Mouse (Mus musculus) C2C12 (cell line): ENCODE results near the gene Nrd1.

Experiments used
- CTCF ChIP-seq: IDR thresholded peaks from one replicate; pipeline ENCODE4 v1.5.1; 2011; ENCODE audit not compliant: control insufficient read depth, insufficient read depth, insufficient read length
- FOSL1 ChIP-seq: IDR thresholded peaks from one replicate; pipeline ENCODE4 v1.8.0; 2011; ENCODE audit warnings: mild to moderate bottlenecking, low read length; ENCODE audit not compliant: poor library complexity, insufficient read depth, severe bottlenecking
- MAX ChIP-seq: IDR thresholded peaks from one replicate; pipeline ENCODE4 v1.6.1; 2011; ENCODE audit warnings: mild to moderate bottlenecking, control low read depth
- MYOG ChIP-seq: IDR thresholded peaks from one replicate; pipeline ENCODE4 v1.6.1; 2011; ENCODE audit not compliant: control insufficient read depth, insufficient read length; ENCODE audit errors: extremely low read depth
- USF1 ChIP-seq: IDR thresholded peaks from one replicate; pipeline ENCODE4 v1.6.1; 2011; ENCODE audit warnings: low read depth, mild to moderate bottlenecking, control low read depth, moderate library complexity

DNA sequence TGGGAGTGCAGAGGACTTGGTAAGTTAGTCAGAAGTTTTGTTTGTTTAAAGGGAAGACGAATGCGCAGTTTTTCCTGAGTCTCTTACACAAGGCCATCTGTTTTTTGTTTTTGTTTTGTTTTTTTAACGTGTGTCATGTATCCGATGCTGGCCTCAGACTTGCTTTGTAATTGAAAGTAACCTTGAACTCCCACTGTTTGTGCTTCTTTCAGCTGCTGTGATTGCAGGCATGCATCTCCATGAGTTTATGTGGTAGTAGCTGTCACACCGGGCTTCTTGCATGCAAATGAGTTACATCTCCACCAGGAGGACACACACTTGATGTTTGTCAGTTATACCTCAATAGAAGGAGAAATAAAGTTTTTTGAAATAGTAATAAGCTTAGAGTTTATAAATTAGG is 43.3 kb downstream of the Nrd1 start:
- TF ChIP-seq CTCF (no peak), MAX (no peak), MYOG (no peak), FOSL1 (no peak), USF1 (no peak)
